Mouse (Mus musculus): Measurements from ENCODE around the gene 1700025G04Rik.
A peak's percentile ranks its signal among the peaks of the same experiment; 100 is the strongest.

The 1700025G04Rik gene

GRCm38 (mm10) chr1:151961204-151961603, 128.7 kb downstream of the 1700025G04Rik start:
- DNase-seq (ENCODE audit: low spot score) = peak; percentile 50

GRCm38 (mm10) chr1:151959010-151959409, 130.9 kb downstream of the 1700025G04Rik start:
- DNase-seq (ENCODE audit: low spot score) = no peak

GRCm38 (mm10) chr1:151958442-151958841, 131.5 kb downstream of the 1700025G04Rik start:
- no peak for DNase-seq (ENCODE audit: low spot score)

- no peak for DNase-seq (ENCODE audit: low spot score)
Measured at GRCm38 (mm10) chr1:151957669-151958068, 132.3 kb downstream of the 1700025G04Rik start.

GRCm38 (mm10) chr1:151955866-151956265, 134.1 kb downstream of the 1700025G04Rik start:
- DNase-seq (ENCODE audit: low spot score) = no peak

DNA sequence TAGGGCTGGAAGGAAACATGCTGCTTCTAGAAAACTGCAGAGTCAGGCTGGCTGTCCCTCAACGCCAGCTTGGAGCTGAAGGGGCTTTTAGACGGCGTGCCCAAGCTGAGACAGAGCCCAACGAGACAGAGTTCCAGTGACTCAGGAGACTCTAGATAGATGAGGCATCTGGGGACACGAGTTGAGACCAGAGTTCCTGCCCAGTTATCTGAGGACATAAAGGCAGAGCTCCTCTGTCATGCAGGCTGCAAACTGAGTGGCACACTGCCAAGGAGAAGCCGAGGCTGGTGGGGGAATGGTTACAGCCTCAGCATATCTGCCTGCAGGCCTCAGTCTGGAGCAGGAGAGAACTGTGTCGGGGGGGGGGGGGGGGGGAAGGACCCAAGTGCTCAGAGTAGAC, 136.4 kb downstream of the 1700025G04Rik start:
- DNase-seq (ENCODE audit: low spot score) = peak; percentile 73

- peak; percentile 34 for DNase-seq (ENCODE audit: low spot score)
Measured at GRCm38 (mm10) chr1:151948065-151948464, 141.9 kb downstream of the 1700025G04Rik start.

DNA sequence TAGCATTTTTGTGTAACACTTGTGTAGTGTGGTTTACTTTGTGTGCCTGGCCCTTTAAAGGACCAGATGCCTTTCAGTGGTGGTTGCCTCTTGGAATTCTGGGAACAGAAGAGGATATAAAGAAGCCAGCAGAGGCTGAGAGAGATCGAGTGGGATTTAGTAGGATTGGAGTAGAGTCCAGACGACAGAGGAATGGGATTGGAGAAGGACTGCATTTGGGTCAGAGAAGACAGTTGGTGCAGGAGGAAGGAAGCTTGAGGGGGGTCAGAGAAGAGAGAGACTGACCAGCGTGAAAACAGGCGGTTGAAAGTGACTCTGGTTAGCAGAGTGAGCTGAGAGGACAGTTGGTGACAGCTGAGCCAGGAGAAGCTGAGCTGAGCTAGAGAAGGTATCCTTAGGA, 142.4 kb downstream of the 1700025G04Rik start:
- DNase-seq (ENCODE audit: low spot score) = no peak

GRCm38 (mm10) chr1:151944457-151945223, 145.3 kb downstream of the 1700025G04Rik start:
- no peak for DNase-seq (ENCODE audit: low spot score)

- DNase-seq (ENCODE audit: low spot score) = no peak
Measured at GRCm38 (mm10) chr1:151943681-151944237, 146.2 kb downstream of the 1700025G04Rik start.

GRCm38 (mm10) chr1:151942972-151943654, 146.8 kb downstream of the 1700025G04Rik start:
- DNase-seq (ENCODE audit: low spot score) = no peak

GRCm38 (mm10) chr1:151939987-151940386, 149.9 kb downstream of the 1700025G04Rik start:
- no peak for DNase-seq (ENCODE audit: low spot score)

GRCm38 (mm10) chr1:151939510-151939909, 150.4 kb downstream of the 1700025G04Rik start:
- DNase-seq (ENCODE audit: low spot score) = no peak

DNA sequence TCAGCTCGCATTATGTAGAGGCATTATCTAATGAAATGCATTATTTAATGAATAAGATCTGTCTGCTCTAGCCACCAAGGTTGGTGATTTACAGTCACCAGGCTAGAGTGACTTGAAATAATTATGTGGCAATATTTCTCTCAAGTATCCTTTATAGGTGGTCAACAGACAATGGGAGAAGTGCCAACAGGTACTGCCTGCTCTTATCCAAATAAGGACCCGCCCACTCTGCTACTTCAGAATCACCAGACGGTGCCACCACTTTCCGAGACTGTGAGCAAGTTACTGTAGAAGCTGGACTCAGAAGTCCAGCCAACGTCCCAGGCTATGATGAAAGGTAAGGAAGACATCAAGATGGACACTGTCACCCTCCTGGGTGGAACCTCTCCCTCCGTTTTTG, 156.3 kb downstream of the 1700025G04Rik start:
- DNase-seq (ENCODE audit: low spot score) = no peak

- no peak for DNase-seq (ENCODE audit: low spot score)
Measured at GRCm38 (mm10) chr1:151926826-151927225, 163.1 kb downstream of the 1700025G04Rik start.

- DNase-seq (ENCODE audit: low spot score) = no peak
Measured at GRCm38 (mm10) chr1:151926141-151926540, 163.8 kb downstream of the 1700025G04Rik start.

- no peak for DNase-seq (ENCODE audit: low spot score)
Measured at GRCm38 (mm10) chr1:151925738-151926137, 164.2 kb downstream of the 1700025G04Rik start.

GRCm38 (mm10) chr1:151918806-151919357, 171.0 kb downstream of the 1700025G04Rik start:
- DNase-seq (ENCODE audit: low spot score) = no peak

GRCm38 (mm10) chr1:151917736-151918135, 172.2 kb downstream of the 1700025G04Rik start:
- no peak for DNase-seq (ENCODE audit: low spot score)

DNA sequence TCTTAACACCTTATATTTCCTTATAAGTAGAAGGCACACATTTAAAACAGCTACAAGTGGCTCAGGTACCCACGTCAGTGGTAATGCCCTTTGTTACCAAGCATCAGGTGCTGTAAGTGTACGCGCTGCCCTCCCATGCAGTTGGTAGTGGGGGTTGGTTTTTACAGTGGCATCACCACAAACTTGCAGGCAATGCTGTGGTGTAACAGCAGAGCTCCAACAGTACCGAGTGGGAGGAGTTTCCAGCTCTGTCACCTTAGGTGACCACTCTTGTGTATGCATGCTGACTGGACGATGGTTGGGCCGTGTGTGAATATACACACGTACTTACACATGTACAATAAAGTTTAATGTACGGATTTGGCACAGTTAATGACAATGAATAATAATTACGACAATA, 175.4 kb downstream of the 1700025G04Rik start:
- no peak for DNase-seq (ENCODE audit: low spot score)

GRCm38 (mm10) chr1:151907014-151907413, 182.9 kb downstream of the 1700025G04Rik start:
- peak; percentile 3 for DNase-seq (ENCODE audit: low spot score)

DNA sequence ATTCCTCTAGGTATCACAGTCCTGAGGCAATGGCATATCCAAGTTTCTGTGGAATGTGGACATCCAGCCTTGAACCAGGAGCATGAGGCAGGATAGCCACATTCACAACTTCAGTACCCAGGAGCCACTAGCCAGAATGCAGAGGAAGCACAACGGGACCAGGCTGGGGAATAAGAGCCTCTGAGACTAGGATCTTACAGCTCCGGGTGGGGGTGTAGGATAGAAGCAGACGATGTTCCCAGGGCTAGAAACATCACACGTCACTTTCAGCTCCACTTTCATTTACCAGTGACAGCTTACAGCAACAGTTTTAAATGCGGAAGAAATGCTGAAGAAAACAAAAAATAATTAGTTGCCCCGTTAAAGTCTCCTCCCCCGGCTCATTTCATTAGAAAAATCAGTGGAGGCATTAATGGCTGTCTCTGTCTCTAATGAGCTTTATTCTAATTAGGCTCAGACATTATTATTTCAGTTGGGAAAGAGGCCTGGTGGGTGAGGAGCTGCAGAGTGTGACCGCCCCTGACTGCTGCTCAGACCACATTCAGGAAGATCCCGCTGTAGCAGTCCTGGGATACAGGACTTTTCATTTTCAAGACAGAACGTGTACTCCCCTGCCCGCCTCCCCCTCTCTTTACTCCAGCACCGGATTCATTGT, 189.1 kb downstream of the 1700025G04Rik start:
- no peak for DNase-seq (ENCODE audit: low spot score)
